Mouse (Mus musculus) neural tube, embryonic 14.5 days (tissue): ENCODE results near the gene Ice2. TPM values are rescaled to one million over a fixed set of nuclear protein-coding genes. Genes with fewer than 3 reads are reported as not detected.

Experiments used
- ATAC-seq: fragments of 200-750 bp; cut with Nextera tagmentation; 2 replicates; pipeline ENCODE4 v1.8.0; 2017; ENCODE audit warnings: low read depth, mild to moderate bottlenecking, moderate TSS enrichment, moderate library complexity
- H3K27ac ChIP-seq: fragments of 300-500 bp; sonication (generic); 2 replicates; pipeline ENCODE4 v1.5.1; 2014; ENCODE audit warnings: low read depth, mild to moderate bottlenecking, control low read depth, low read length, moderate library complexity, mixed read lengths
- H3K27me3 ChIP-seq: fragments of 300-500 bp; sonication (generic); 2 replicates; pipeline ENCODE4 v1.6.1; 2014; ENCODE audit warnings: low read length; ENCODE audit not compliant: control insufficient read depth, insufficient read depth
- H3K36me3 ChIP-seq: fragments of 300-500 bp; sonication (generic); 2 replicates; pipeline ENCODE4 v1.6.1; 2014; ENCODE audit warnings: low read length, mixed read lengths; ENCODE audit not compliant: control insufficient read depth, insufficient read depth
- H3K4me1 ChIP-seq: fragments of 300-500 bp; sonication (generic); 2 replicates; pipeline ENCODE4 v1.6.1; 2014; ENCODE audit warnings: low read length; ENCODE audit not compliant: control insufficient read depth, insufficient read depth
- H3K4me2 ChIP-seq: fragments of 300-500 bp; sonication (generic); 2 replicates; pipeline ENCODE4 v1.6.1; 2014; ENCODE audit warnings: mild to moderate bottlenecking, low read depth, low read length, control low read depth
- H3K4me3 ChIP-seq: fragments of 300-500 bp; sonication (generic); 2 replicates; pipeline ENCODE4 v1.5.1; 2014; ENCODE audit warnings: low read depth, low read length, control low read depth, mixed read lengths
- H3K9ac ChIP-seq: fragments of 300-500 bp; sonication (generic); replicated peaks from 2 replicates; pipeline ENCODE4 v1.6.1; 2014; ENCODE audit warnings: low read depth, mild to moderate bottlenecking, control low read depth, low read length, mixed read lengths
- H3K9me3 ChIP-seq: fragments of 300-500 bp; sonication (generic); 2 replicates; pipeline ENCODE4 v1.6.1; 2016; ENCODE audit warnings: low read length; ENCODE audit not compliant: control insufficient read depth
- WGBS: fragments of 180-500 bp; shearing (Covaris S2); extraction: QIAGEN DNeasy Blood & Tissue Kit; methylation state at CpG from one replicate; pipeline ENCODE4 v1.1.7; 2014; 5-methylcytosine and 5-hydroxymethylcytosine counted together
- polyA plus RNA-seq: library from polyadenylated mRNA; unstranded; fragments of >200 nt; fragmentation: Nextera tagmentation; extraction: Ambion mirVana; gene quantifications from 2 replicates; pipeline ENCODE4 v1.2.1, GENCODE M21; 2014

The Ice2 gene
- polyA plus RNA-seq, 1 experiment from 2014 or later = 11.4 TPM

DNA sequence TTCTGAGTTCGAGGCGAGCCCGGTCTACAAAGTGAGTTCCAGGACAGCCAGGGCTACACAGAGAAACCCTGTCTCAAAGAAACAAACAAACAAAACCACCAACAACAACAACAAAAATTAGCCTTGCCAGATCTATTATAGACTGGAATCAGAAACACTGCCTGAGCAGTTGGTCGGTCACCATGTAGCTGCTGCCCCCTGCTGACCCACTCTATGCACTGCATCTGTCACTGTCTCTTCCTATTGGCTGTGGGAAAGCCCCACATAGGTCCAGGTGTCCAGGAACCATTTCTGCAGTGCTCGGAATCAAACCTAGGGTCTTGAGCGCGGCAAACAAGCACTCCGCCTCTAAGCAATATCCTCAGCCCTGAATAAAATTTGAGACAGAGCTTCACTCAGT, 29.6 kb upstream of the Ice2 start:
- H3K27ac ChIP-seq = no peak overlapping the region
- WGBS = 78% methylated on average over 8 of the region's 8 CpGs

DNA sequence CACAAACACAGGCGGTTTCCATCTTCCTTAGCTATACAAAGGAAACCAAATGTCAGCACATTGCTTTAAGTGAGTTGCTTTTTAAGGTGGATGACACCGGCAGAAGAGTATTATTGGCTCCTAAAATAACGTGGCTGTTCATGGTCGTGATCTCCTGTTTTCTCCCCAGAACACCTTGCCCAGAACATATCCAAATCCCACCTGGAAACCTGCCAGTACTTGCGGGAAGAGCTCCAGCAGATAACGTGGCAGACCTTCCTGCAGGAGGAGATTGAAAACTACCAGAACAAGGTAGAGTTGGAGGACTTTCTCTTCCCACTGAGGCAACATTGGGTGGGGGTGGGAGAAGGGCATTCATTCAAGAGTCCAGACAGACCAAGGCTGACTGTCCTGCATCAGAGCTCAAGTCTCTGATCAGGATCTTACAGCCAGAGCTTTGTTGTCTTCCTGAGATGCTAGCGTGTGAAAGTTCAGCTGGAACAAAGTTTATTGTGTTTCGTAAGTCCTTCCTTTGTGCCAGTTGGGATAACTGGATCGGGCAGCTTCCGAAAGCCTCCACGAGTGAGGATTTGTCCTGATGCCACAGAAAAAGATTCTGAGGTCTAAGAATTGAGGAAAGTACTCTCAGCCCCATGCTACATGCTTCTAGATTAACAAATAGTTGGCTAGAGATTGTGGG, 26.5 kb upstream of the Ice2 start:
- 86% methylated on average over 11 of the region's 11 CpGs for WGBS
- Histone ChIP-seq H3K27ac (no peak overlapping the region), H3K4me1 (no peaks in the 10 kb centered on the region), H3K4me2 (no peak overlapping the region), H3K27me3 (no peaks in the 10 kb centered on the region), H3K36me3 (no peaks in the 10 kb centered on the region), H3K9ac (no peak overlapping the region), H3K9me3 (no peaks in the 10 kb centered on the region), H3K4me3 (no peak overlapping the region)
- no peak for ATAC-seq

More for the DNA sequence above, 29.6 kb upstream of the Ice2 start:
- H3K4me1 ChIP-seq = no peaks in the 10 kb centered on the region
- no peaks in the 10 kb centered on the region for H3K9me3 ChIP-seq
- H3K9ac ChIP-seq = no peak overlapping the region
- H3K4me3 ChIP-seq = no peak overlapping the region
- no peaks in the 10 kb centered on the region for H3K36me3 ChIP-seq
- no peak for ATAC-seq
- H3K27me3 ChIP-seq = no peaks in the 10 kb centered on the region
- no peak overlapping the region for H3K4me2 ChIP-seq

DNA sequence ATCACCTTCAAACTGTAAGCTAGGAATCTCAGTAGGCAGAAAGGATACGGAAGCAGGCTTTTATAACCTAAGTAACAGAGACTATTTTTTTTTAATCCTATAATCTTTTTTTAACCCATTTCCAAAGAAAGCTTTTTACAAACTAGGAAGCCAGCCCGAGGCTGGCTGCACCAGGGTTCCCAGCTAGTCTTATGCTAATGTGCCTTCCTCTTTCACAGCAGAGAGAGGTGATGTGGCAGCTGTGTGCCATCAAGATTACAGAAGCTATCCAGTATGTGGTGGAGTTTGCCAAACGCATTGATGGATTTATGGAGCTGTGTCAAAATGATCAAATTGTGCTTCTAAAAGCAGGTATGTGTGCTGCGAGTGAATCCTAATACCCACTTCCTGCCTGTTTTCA, 24.8 kb upstream of the Ice2 start:
- Histone ChIP-seq H3K27ac (no peak overlapping the region), H3K9ac (no peak overlapping the region)
- WGBS = 35% methylated on average over 4 of the region's 4 CpGs

DNA sequence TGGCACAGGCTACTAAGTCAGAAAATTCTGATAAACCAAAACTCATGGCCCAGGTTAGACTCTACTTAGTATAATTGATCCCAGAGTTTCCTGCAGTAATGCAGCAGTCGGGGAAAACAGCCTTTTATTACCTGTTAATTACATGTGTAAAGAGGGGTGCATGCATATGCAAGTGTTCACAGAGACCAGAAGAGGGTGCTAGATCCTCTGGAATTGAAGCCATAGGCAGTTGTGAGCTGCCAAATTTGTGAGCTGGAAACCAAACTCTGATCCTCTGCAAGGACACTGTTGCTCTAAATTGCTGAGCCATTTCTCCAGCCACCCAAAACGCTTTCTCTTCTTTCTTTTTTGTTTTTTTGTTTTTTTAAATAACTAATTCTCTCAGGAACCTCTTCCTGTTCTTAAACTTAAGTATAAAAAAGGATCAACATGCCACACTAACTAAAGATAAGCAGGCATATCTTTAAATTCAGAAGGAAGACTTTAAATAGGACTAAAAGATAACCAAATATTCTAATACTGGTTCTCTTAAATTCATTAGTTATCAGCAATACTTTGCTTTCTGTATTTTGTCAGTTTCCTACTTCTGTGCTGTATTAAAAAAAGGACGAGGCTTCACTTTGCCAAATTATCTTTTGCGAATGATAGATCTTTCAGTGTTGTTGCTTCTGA, 20.6 kb upstream of the Ice2 start:
- 84% methylated on average over 4 of the region's 4 CpGs for WGBS
- no peaks in the 10 kb centered on the region for H3K27me3 ChIP-seq
- no peak for ATAC-seq
- H3K9ac ChIP-seq = no peak overlapping the region
- no peak overlapping the region for H3K4me2 ChIP-seq
- H3K27ac ChIP-seq = no peak overlapping the region
- H3K4me3 ChIP-seq = no peak overlapping the region
- no peaks in the 10 kb centered on the region for H3K4me1 ChIP-seq
- no peaks in the 10 kb centered on the region for H3K36me3 ChIP-seq
- H3K9me3 ChIP-seq = no peaks in the 10 kb centered on the region

More for the DNA sequence above, 24.8 kb upstream of the Ice2 start:
- H3K4me3 ChIP-seq = no peak overlapping the region
- H3K4me2 ChIP-seq = no peak overlapping the region
- H3K4me1 ChIP-seq = no peaks in the 10 kb centered on the region
- no peaks in the 10 kb centered on the region for H3K27me3 ChIP-seq
- no peaks in the 10 kb centered on the region for H3K9me3 ChIP-seq
- ATAC-seq = no peak
- H3K36me3 ChIP-seq = no peaks in the 10 kb centered on the region

DNA sequence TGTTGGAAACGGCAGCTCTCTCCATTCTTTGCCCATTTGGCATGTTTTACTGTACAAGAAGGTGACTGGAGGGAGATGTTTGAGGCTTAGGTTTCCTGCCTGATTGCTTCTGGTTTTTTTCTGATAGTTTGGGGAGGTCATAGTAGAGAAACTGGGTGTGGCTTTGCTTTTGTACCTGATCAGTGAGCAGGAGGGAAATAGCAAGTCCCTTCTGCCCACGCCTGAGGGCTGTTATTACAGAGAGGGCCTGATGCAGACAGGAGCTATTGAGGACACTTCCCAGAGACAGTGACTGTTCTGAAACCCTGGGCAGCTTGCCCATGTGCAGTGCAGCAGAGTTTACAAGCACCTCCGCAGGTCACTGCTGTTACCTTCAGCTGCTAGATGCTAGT, 20.1 kb upstream of the Ice2 start:
- WGBS = 92% methylated on average over 3 of the region's 3 CpGs

DNA sequence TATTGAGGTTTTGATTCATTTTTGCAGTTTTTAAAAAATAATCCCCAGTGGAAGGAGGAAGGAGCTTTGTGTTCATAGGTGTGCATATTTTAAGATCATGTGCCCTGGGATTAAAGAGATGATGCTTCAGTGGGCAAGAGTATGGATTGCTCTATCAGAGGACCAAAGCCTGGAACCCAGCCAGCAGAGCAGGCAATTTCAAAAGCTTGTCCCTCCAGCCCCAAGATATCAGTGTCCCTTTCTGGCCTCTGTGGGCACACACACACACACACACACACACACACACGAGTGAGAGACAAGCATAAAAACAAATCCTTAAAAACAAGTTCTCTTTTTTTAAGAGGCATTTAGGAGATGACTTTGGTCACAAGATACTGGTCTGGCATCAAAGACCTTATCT, 17.2 kb upstream of the Ice2 start:
- no peaks in the 10 kb centered on the region for H3K4me1 ChIP-seq
- H3K4me2 ChIP-seq = no peak overlapping the region
- H3K9ac ChIP-seq = no peak overlapping the region
- no peaks in the 10 kb centered on the region for H3K9me3 ChIP-seq
- no peak for ATAC-seq
- WGBS = 85% methylated on average over 1 of the region's 1 CpGs
- H3K36me3 ChIP-seq = no peaks in the 10 kb centered on the region
- H3K27ac ChIP-seq = no peak overlapping the region
- no peak overlapping the region for H3K4me3 ChIP-seq
- no peaks in the 10 kb centered on the region for H3K27me3 ChIP-seq

More for the DNA sequence above, 20.1 kb upstream of the Ice2 start:
- Histone ChIP-seq H3K9ac (no peak overlapping the region), H3K9me3 (no peaks in the 10 kb centered on the region), H3K4me2 (no peak overlapping the region), H3K4me3 (no peak overlapping the region), H3K36me3 (no peaks in the 10 kb centered on the region), H3K27me3 (no peaks in the 10 kb centered on the region), H3K27ac (no peak overlapping the region), H3K4me1 (no peaks in the 10 kb centered on the region)
- ATAC-seq = no peak

DNA sequence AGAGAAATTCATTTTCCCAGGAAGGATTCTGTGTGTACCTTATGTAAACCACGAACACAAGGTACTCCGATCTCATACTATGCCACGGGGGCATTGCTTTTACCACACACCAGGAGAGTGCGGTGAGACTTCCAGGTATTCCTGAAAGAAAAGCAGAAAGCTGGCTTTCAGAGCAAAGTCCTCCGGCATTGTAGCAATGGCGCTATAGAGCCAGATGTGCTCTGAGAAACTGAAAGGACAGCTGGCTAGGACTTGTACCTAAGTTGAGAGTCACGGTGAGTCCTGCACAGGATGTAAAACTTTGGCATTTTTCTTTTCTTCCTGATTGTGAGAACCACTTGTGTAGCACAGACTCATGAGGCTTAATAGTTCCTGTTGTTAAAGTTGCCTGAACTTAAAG, 16.0 kb upstream of the Ice2 start:
- Histone ChIP-seq H3K9me3 (no peaks in the 10 kb centered on the region), H3K4me1 (no peaks in the 10 kb centered on the region), H3K4me3 (no peak overlapping the region), H3K27ac (no peak overlapping the region), H3K4me2 (no peak overlapping the region), H3K36me3 (no peaks in the 10 kb centered on the region), H3K9ac (no peak overlapping the region), H3K27me3 (no peaks in the 10 kb centered on the region)
- WGBS = 72% methylated on average over 7 of the region's 7 CpGs
- ATAC-seq = no peak

DNA sequence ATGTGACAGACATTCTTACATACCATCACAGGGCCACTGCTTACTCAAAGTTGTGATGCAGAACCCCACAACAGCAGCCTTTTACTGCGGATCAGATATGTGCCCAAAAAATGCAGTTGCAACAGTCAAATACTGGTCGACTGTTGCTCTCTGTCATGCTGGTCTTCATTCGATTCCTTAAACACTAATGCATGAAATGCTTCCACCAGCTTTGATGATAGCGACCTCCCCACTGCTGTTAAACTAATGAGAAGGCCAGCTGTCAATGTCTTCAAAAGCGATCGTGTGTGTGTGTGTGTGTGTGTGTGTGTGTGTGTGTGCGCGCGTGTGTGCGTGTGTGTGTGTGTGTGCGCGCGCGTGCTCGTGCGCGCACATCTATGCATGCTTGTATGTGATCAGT, 13.2 kb upstream of the Ice2 start:
- H3K4me3 ChIP-seq = no peak overlapping the region
- H3K36me3 ChIP-seq = no peaks in the 10 kb centered on the region
- 88% methylated on average over 17 of the region's 17 CpGs for WGBS
- H3K27ac ChIP-seq = no peak overlapping the region
- H3K9ac ChIP-seq = no peak overlapping the region
- no peaks in the 10 kb centered on the region for H3K4me1 ChIP-seq
- H3K4me2 ChIP-seq = no peak overlapping the region
- no peaks in the 10 kb centered on the region for H3K27me3 ChIP-seq
- H3K9me3 ChIP-seq = no peaks in the 10 kb centered on the region
- no peak for ATAC-seq

DNA sequence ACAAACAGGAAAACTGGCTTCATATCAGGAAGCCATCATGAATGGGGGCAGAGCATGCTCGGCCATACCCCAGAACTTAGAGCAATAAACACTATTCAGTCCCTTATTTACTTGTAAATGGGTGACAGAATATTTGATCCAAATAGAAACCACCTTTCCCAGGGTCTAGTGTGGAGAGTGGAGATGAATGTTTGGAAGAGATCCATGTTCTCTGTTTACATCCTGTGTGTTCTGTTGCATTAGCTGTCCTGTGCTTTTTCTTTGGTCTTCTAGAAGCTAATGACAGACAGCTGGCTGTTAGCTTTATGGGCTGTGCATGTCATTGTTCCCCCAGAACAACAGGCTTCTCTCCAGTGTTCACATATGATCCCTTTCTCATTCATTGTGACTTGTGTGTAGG, 12.8 kb upstream of the Ice2 start:
- H3K9me3 ChIP-seq = no peaks in the 10 kb centered on the region
- H3K4me3 ChIP-seq = no peak overlapping the region
- 71% methylated on average over 1 of the region's 1 CpGs for WGBS
- H3K27me3 ChIP-seq = no peaks in the 10 kb centered on the region
- ATAC-seq = no peak
- no peak overlapping the region for H3K27ac ChIP-seq
- no peak overlapping the region for H3K4me2 ChIP-seq
- no peaks in the 10 kb centered on the region for H3K4me1 ChIP-seq
- H3K36me3 ChIP-seq = no peaks in the 10 kb centered on the region
- H3K9ac ChIP-seq = no peak overlapping the region
